Mouse (Mus musculus) MEL (cell line): Measurements from ENCODE around the gene Aaed1. TPM values are rescaled to one million over a fixed set of nuclear protein-coding genes. Genes with fewer than 3 reads are reported as not detected.

Experiments used
- DNase-seq: peaks from one replicate; pipeline ENCODE4 v3.0.0; 2011; ENCODE audit warnings: low read depth, low spot score
- H3K27ac ChIP-seq: 2 replicates; pipeline ENCODE4 v1.5.1; 2012; ENCODE audit warnings: low read depth, mild to moderate bottlenecking, control low read depth, low read length, moderate library complexity; ENCODE audit not compliant: control insufficient read depth
- H3K27me3 ChIP-seq, 2 experiments: fragments of 150-350 bp in 1 of 2; sonication (generic) in 1 of 2; 2 replicates each; pipeline ENCODE4 v1.6.1; 2012; ENCODE audit warnings: low read length in 2 of 2, mild to moderate bottlenecking in 2 of 2, improper control_type of control experiment in 1 of 2, moderate library complexity in 1 of 2; ENCODE audit not compliant: insufficient read depth in 2 of 2, control insufficient read depth in 1 of 2
- H3K36me3 ChIP-seq, 2 experiments: 2 replicates each; pipeline ENCODE4 v1.6.1; 2012 to 2014; ENCODE audit warnings: low read length in 2 of 2, improper control_type of control experiment in 1 of 2, inconsistent platforms in 1 of 2, mild to moderate bottlenecking in 1 of 2; ENCODE audit not compliant: insufficient read depth in 2 of 2, control insufficient read depth in 1 of 2
- H3K4me1 ChIP-seq, 2 experiments: fragments of 150-350 bp in 1 of 2; sonication (generic) in 1 of 2; 2 replicates each; pipeline ENCODE4 v1.6.1; 2012; ENCODE audit warnings: low read length in 2 of 2, improper control_type of control experiment in 1 of 2, mild to moderate bottlenecking in 1 of 2; ENCODE audit not compliant: insufficient read depth in 2 of 2, control insufficient read depth in 1 of 2
- H3K4me3 ChIP-seq, 2 experiments: fragments of 150-350 bp in 1 of 2; sonication (generic) in 1 of 2; 2 replicates each; pipeline ENCODE4 v1.5.1; 2012; ENCODE audit warnings: low read depth in 2 of 2, low read length in 2 of 2, mild to moderate bottlenecking in 2 of 2, moderate library complexity in 2 of 2, control low read depth in 1 of 2, improper control_type of control experiment in 1 of 2; ENCODE audit not compliant: control insufficient read depth in 1 of 2, insufficient read depth in 1 of 2
- H3K79me2 ChIP-seq: 2 replicates; pipeline ENCODE4 v1.6.1; 2012; ENCODE audit warnings: mild to moderate bottlenecking, low read length, moderate library complexity; ENCODE audit not compliant: control insufficient read depth, poor library complexity, insufficient read depth
- H3K9ac ChIP-seq: 2 replicates; pipeline ENCODE4 v1.6.1; 2012; ENCODE audit warnings: low read depth, mild to moderate bottlenecking, control low read depth, low read length, moderate library complexity; ENCODE audit not compliant: control insufficient read depth, poor library complexity, severe bottlenecking
- H3K9me3 ChIP-seq: fragments of 150-350 bp; sonication (generic); replicated peaks from 2 replicates; pipeline ENCODE4 v1.6.1; 2012; ENCODE audit warnings: mild to moderate bottlenecking, low read length, improper control_type of control experiment, moderate library complexity; ENCODE audit not compliant: insufficient read depth
- CHD1 ChIP-seq: IDR thresholded peaks from 2 replicates; pipeline ENCODE4 v1.6.1; 2012; ENCODE audit warnings: low read depth, mild to moderate bottlenecking, inconsistent platforms, low read length, improper control_type of control experiment
- CHD2 ChIP-seq: IDR thresholded peaks from 2 replicates; pipeline ENCODE4 v1.6.1; 2011; ENCODE audit warnings: low read length, improper control_type of control experiment
- CTCF ChIP-seq, 3 experiments: IDR thresholded peaks in 2 of 3; conservative IDR thresholded peaks in 1 of 3; 2 replicates each; pipeline ENCODE4 v1.5.1; 2011 to 2012; ENCODE audit warnings: low read length in 3 of 3, low read depth in 2 of 3, mild to moderate bottlenecking in 2 of 3, improper control_type of control experiment in 1 of 3, inconsistent platforms in 1 of 3, mixed read lengths in 1 of 3, moderate library complexity in 1 of 3; ENCODE audit not compliant: control insufficient read depth in 1 of 3, insufficient read depth in 1 of 3, poor library complexity in 1 of 3, severe bottlenecking in 1 of 3
- E2F4 ChIP-seq: IDR thresholded peaks from 2 replicates; pipeline ENCODE4 v1.6.1; 2011; ENCODE audit warnings: low read depth, low read length, improper control_type of control experiment, borderline replicate concordance
- EP300 ChIP-seq, 2 experiments: IDR thresholded peaks; 2 replicates each; pipeline ENCODE4 v1.6.1; 2011; ENCODE audit warnings: improper control_type of control experiment in 2 of 2, low read length in 2 of 2, low read depth in 1 of 2, mild to moderate bottlenecking in 1 of 2
- JUND ChIP-seq: IDR thresholded peaks from 2 replicates; pipeline ENCODE4 v1.6.1; 2011; ENCODE audit warnings: low read depth, mild to moderate bottlenecking, improper control_type of control experiment, low read length
- NRF1 ChIP-seq: IDR thresholded peaks from 2 replicates; pipeline ENCODE4 v1.6.1; 2014; ENCODE audit warnings: low read depth, mild to moderate bottlenecking, inconsistent platforms, low read length, improper control_type of control experiment, moderate library complexity; ENCODE audit not compliant: poor library complexity, insufficient read depth, severe bottlenecking
- POLR2A ChIP-seq, 2 experiments: IDR thresholded peaks; 2 replicates each; pipeline ENCODE4 v1.6.1; 2011 to 2012; ENCODE audit warnings: low read length in 2 of 2, mild to moderate bottlenecking in 2 of 2, control low read depth in 1 of 2, improper control_type of control experiment in 1 of 2, low read depth in 1 of 2, moderate library complexity in 1 of 2; ENCODE audit not compliant: control insufficient read depth in 1 of 2, insufficient read depth in 1 of 2, poor library complexity in 1 of 2
- POLR2AphosphoS2 ChIP-seq: IDR thresholded peaks from 2 replicates; pipeline ENCODE4 v1.6.1; 2011; ENCODE audit warnings: low read length, improper control_type of control experiment
- RCOR1 ChIP-seq: IDR thresholded peaks from 2 replicates; pipeline ENCODE4 v1.6.1; 2012; ENCODE audit warnings: low read depth, mild to moderate bottlenecking, inconsistent platforms, low read length, improper control_type of control experiment
- SIN3A ChIP-seq: IDR thresholded peaks from 2 replicates; pipeline ENCODE4 v1.6.1; 2012; ENCODE audit warnings: low read length, improper control_type of control experiment, inconsistent platforms
- TAL1 ChIP-seq: IDR thresholded peaks from 2 replicates; pipeline ENCODE4 v1.6.1; 2012; ENCODE audit warnings: mild to moderate bottlenecking, inconsistent platforms, low read length, moderate library complexity, mixed read lengths
- ZC3H11A ChIP-seq: IDR thresholded peaks from 2 replicates; pipeline ENCODE4 v1.6.1; 2012; ENCODE audit warnings: low read depth, mild to moderate bottlenecking, inconsistent platforms, low read length, improper control_type of control experiment
- polyA plus RNA-seq, 2 experiments: library from polyadenylated mRNA; stranded (reverse) in 1 of 2; unstranded in 1 of 2; fragments of >175 nt in 1 of 2; fragments of >200 nt in 1 of 2; gene quantifications; 2 replicates each; pipeline versions ENCODE4 v1.2.1 to v1.2.4; 2012; ENCODE audit warnings: low replicate concordance in 2 of 2, low read depth in 1 of 2; ENCODE audit not compliant: insufficient read length in 2 of 2, insufficient read depth in 1 of 2, missing spikeins in 1 of 2
- total RNA-seq: library from RNA; depleted of rRNA; stranded (reverse); fragments of 300-350 nt; gene quantifications from 2 replicates; pipeline ENCODE4 v1.2.3, GENCODE M21; 2012; rRNA removed

Gene Aaed1
- total and polyA plus RNA-seq, 3 experiments, result 4.2 to 190 (median 13.5) TPM

GRCm38 (mm10) chr13:64225738-64226137 is 86.8 kb downstream of the Aaed1 start:
- H3K4me1 ChIP-seq, result no peaks in the 10 kb centered on the region
- no peak overlapping the region for H3K4me3 ChIP-seq
- no peaks in the 10 kb centered on the region for H3K27me3 ChIP-seq
- no peak for DNase-seq
- no peaks in the 10 kb centered on the region for H3K9me3 ChIP-seq
- no peak for TF ChIP-seq POLR2A (IDR thresholded peaks at IDR 0.05; ENCODE audit: control insufficient read depth in 1 of 2, insufficient read depth in 1 of 2, low read depth in 1 of 2, low read length in 2 of 2, poor library complexity in 1 of 2)
- TF ChIP-seq EP300 (IDR thresholded peaks at IDR 0.05; ENCODE audit: low read depth in 1 of 2, low read length in 2 of 2), result no peak
- no peak for TF ChIP-seq SIN3A
- TF ChIP-seq CTCF (IDR thresholded peaks at IDR 0.05 in 2 of 3, conservative IDR thresholded peaks at IDR 0.05 in 1 of 3; ENCODE audit: control insufficient read depth in 1 of 3, insufficient read depth in 1 of 3, low read depth in 2 of 3, low read length in 3 of 3, poor library complexity in 1 of 3, severe bottlenecking in 1 of 3), result no peak
- TF ChIP-seq E2F4, result no peak
- no peak for TF ChIP-seq TAL1
- no peak for TF ChIP-seq RCOR1
- TF ChIP-seq ZC3H11A, result no peak
- TF ChIP-seq CHD2, result no peak
- no peak for TF ChIP-seq POLR2AphosphoS2
- no peak for TF ChIP-seq CHD1
- TF ChIP-seq NRF1, result no peak
- TF ChIP-seq JUND, result no peak
- no peaks in the 10 kb centered on the region; a peak in 1 of 4 replicates for H3K36me3 ChIP-seq
- H3K9ac ChIP-seq, result no peak overlapping the region
- H3K27ac ChIP-seq, result no peak overlapping the region
- no peaks in the 10 kb centered on the region for H3K79me2 ChIP-seq

Other genes with a start within 250 kb of the Aaed1 start
- not detected in 2 replicates for gene Hsd17b3, start 223.5 kb downstream of the Aaed1 start, total RNA-seq
- not detected for gene Hsd17b3, start 223.5 kb downstream of the Aaed1 start, polyA plus RNA-seq
- 3.9 and 6.0 TPM in 2 replicates for gene Slc35d2, start 183.3 kb downstream of the Aaed1 start, total RNA-seq
- gene Slc35d2, start 183.3 kb downstream of the Aaed1 start, polyA plus RNA-seq, result 10 to 100 TPM in 1 of 2 experiments, not detected in 1; 11.6 TPM
- gene Zfp367, start 159.5 kb downstream of the Aaed1 start, total RNA-seq, result 19.5 and 23.4 TPM in 2 replicates
- 10 to 100 TPM in 1 of 2 experiments, not detected in 1; 28.4 TPM for gene Zfp367, start 159.5 kb downstream of the Aaed1 start, polyA plus RNA-seq
- gene Habp4, start 150.9 kb downstream of the Aaed1 start, total RNA-seq, result 4.4 and 4.5 TPM in 2 replicates
- 10 to 100 TPM in 1 of 2 experiments, not detected in 1; 19.8 TPM for gene Habp4, start 150.9 kb downstream of the Aaed1 start, polyA plus RNA-seq
- gene Cdc14b, start 37.4 kb downstream of the Aaed1 start, total RNA-seq, result 18.7 and 22.2 TPM in 2 replicates
- 10 to 100 TPM in 1 of 2 experiments, not detected in 1; 28.3 TPM for gene Cdc14b, start 37.4 kb downstream of the Aaed1 start, polyA plus RNA-seq
- 20.1 and 22.5 TPM in 2 replicates for gene Ctsl, start 58.2 kb upstream of the Aaed1 start, total RNA-seq
- gene Ctsl, start 58.2 kb upstream of the Aaed1 start, polyA plus RNA-seq, result 10 to 100 TPM in 1 of 2 experiments, not detected in 1; 39.2 TPM
- gene Cdk20, start 119.6 kb upstream of the Aaed1 start, total RNA-seq, result 3.4 and 3.6 TPM in 2 replicates
- gene Cdk20, start 119.6 kb upstream of the Aaed1 start, polyA plus RNA-seq, result 1 to 10 TPM in 1 of 2 experiments, not detected in 1; 9.3 TPM
- not detected in 2 replicates for gene Fam240b, start 185.1 kb upstream of the Aaed1 start, total RNA-seq
- gene Fam240b, start 185.1 kb upstream of the Aaed1 start, polyA plus RNA-seq, result not detected